ENCODE assay signal across 15 mouse cellular contexts in genomic region chr12:84847882-84848281, GRCm38 (mm10). TPM values are rescaled to one million over a fixed set of nuclear protein-coding genes. Genes with fewer than 3 reads are reported as not detected.
A peak's percentile ranks its signal among the peaks of the same experiment; 100 is the strongest.
DNase-seq lines count a peak whose midpoint lies in the region; ATAC-seq and TF ChIP-seq lines count a peak whose summit lies in the region.
"Had no signal": no experiment of that assay in that cellular context is flagged by ENCODE, and none has a peak within 500 bp of the region (broad histone marks: within the 10 kb centered on the region; RNA-seq: fewer than 3 reads in every experiment).

No protein-coding gene starts in this region.

- no peak for TF ChIP-seq RAD21 in CH12.LX (IDR thresholded peaks at IDR 0.05; ENCODE audit: low read depth, low read length)

- H3K9me3 ChIP-seq in kidney, embryonic 14.5 days (ENCODE audit: control insufficient read depth, low read length) = no peaks in the 10 kb centered on the region
- H3K9me3 ChIP-seq in CH12.LX (replicated peaks; ENCODE audit: low read length) = no peaks in the 10 kb centered on the region
- no peaks in the 10 kb centered on the region for H3K9me3 ChIP-seq in liver, embryonic 12.5 days (replicated peaks)
- H3K9me3 ChIP-seq: heart, embryonic 13.5 days had no signal

- H3K9ac ChIP-seq in kidney, embryonic 14.5 days (ENCODE audit: low read depth, low read length) = no peak overlapping the region
- peak overlapping the region; percentile 7; the same call in 1 of the 2 replicates for H3K9ac ChIP-seq in CH12.LX (ENCODE audit: insufficient read depth, low read depth)
- H3K9ac ChIP-seq in liver, embryonic 12.5 days = peak overlapping the region; percentile 32
- H3K9ac ChIP-seq: heart, embryonic 13.5 days; hindbrain, embryonic 14.5 days had no signal

- H3K4me3 ChIP-seq in kidney, embryonic 14.5 days (ENCODE audit: low read length) = no peak overlapping the region
- H3K4me3 ChIP-seq in CH12.LX (replicated peaks in 1 of 3; ENCODE audit: low read depth in 2 of 3, low read length in 2 of 3, poor library complexity in 1 of 3) = no peak overlapping the region
- H3K4me3 ChIP-seq in liver, embryonic 12.5 days = no peak overlapping the region
- no peak overlapping the region for H3K4me3 ChIP-seq in left cerebral cortex, adult 2 months
- H3K4me3 ChIP-seq: heart, embryonic 13.5 days had no signal

- TF ChIP-seq CTCF in CH12.LX (conservative IDR thresholded peaks at IDR 0.05 in 1 of 2, IDR thresholded peaks at IDR 0.05 in 1 of 2; ENCODE audit: low read depth in 2 of 2, low read length in 2 of 2) = no peak
- no peak for TF ChIP-seq CTCF in left cerebral cortex, adult 2 months (IDR thresholded peaks at IDR 0.05)

- in situ Hi-C loops in CH12.LX (cut with MboI; ENCODE audit: low pct_ligation_motif_present, low pct_unique_long_range_greater_than_20kb, low sequenced_read_pairs) = loop anchor here (5.0 kb wide), 1 partner anchor 41 kb away; no protein-coding TSS in a partner anchor

- WGBS in kidney, embryonic 14.5 days = 13% methylated on average over 6 of the region's 6 CpGs
- 36% methylated on average over 6 of the region's 6 CpGs for WGBS in liver, embryonic 12.5 days (ENCODE audit: insufficient replicate concordance)

- H3K4me2 ChIP-seq in kidney, embryonic 14.5 days (replicated peaks; ENCODE audit: low read depth, low read length) = no peak overlapping the region; the same call in 1 of the 2 replicates
- H3K4me2 ChIP-seq in CH12.LX (ENCODE audit: insufficient read depth, low read depth, poor library complexity, severe bottlenecking) = peak overlapping the region; percentile 70
- peak overlapping the region; percentile 34 for H3K4me2 ChIP-seq in liver, embryonic 12.5 days
- H3K4me2 ChIP-seq: heart, embryonic 13.5 days; hindbrain, embryonic 14.5 days had no signal

- no peaks in the 10 kb centered on the region for H3K79me2 ChIP-seq in CH12.LX (replicated peaks; ENCODE audit: control insufficient read depth, extremely low read depth, insufficient read depth, poor library complexity, severe bottlenecking)

- intact Hi-C loops in left cerebral cortex, adult 2 months (cut with DNase I) = no loop called here

- TF ChIP-seq EP300 in CH12.LX (IDR thresholded peaks at IDR 0.05; ENCODE audit: low read length) = no peak

- dilution Hi-C loops in CH12.LX (cut with MboI; ENCODE audit: extremely low pct_ligation_motif_present, extremely low pct_unique_long_range_greater_than_20kb, low sequenced_read_pairs) = no loop called here

- peak overlapping the region; percentile 20; the same call in 1 of the 2 replicates for H3K27ac ChIP-seq in kidney, embryonic 14.5 days (ENCODE audit: low read depth, low read length)
- no peak overlapping the region; the same call in 1 of the 2 replicates for H3K27ac ChIP-seq in CH12.LX (ENCODE audit: insufficient read depth, low read depth)
- H3K27ac ChIP-seq in liver, embryonic 12.5 days = peak overlapping the region; percentile 34; the same call in 1 of the 2 replicates
- no peak overlapping the region for H3K27ac ChIP-seq in left cerebral cortex, adult 2 months
- H3K27ac ChIP-seq: heart, embryonic 13.5 days; hindbrain, embryonic 14.5 days had no signal

- no peak for DNase-seq in kidney, postnatal 25 days
- DNase-seq in CH12.LX (ENCODE audit: extremely low read depth) = no peak
- DNase-seq in spleen, postnatal 14 days (ENCODE audit: low spot score in 2 of 2) = no peak
- DNase-seq in left cerebral cortex, adult 2 months (ENCODE audit: extremely low spot score in 1 of 2, low spot score in 2 of 2) = no peak
- DNase-seq in cerebellum, postnatal 10 days = no peak
- DNase-seq: cerebellum, postnatal 25 days; retina, postnatal 1 day; thymus, postnatal 14 days had no signal

- peaks cover 3% of the 10 kb centered on the region; the same call in 1 of the 2 replicates for H3K27me3 ChIP-seq in kidney, embryonic 14.5 days (ENCODE audit: control insufficient read depth, insufficient read depth, low read length)
- no peaks in the 10 kb centered on the region for H3K27me3 ChIP-seq in CH12.LX (replicated peaks)
- H3K27me3 ChIP-seq in liver, embryonic 12.5 days (replicated peaks) = peaks cover 36% of the 10 kb centered on the region

- H3K36me3 ChIP-seq in kidney, embryonic 14.5 days (ENCODE audit: control insufficient read depth, insufficient read depth, low read length) = no peaks in the 10 kb centered on the region
- no peaks in the 10 kb centered on the region for H3K36me3 ChIP-seq in CH12.LX (replicated peaks in 1 of 2; ENCODE audit: control insufficient read depth in 1 of 2, insufficient read depth in 1 of 2, low read length in 1 of 2)
- H3K36me3 ChIP-seq in liver, embryonic 12.5 days = no peaks in the 10 kb centered on the region
- H3K36me3 ChIP-seq: heart, embryonic 13.5 days had no signal

- H3K4me1 ChIP-seq in kidney, embryonic 14.5 days (ENCODE audit: control insufficient read depth, insufficient read depth, low read length) = peaks cover 36% of the 10 kb centered on the region
- peaks cover 28 to 69% of the 10 kb centered on the region in 2 experiments for H3K4me1 ChIP-seq in CH12.LX (ENCODE audit: control insufficient read depth in 1 of 2, insufficient read depth in 2 of 2)
- peaks cover 56% of the 10 kb centered on the region for H3K4me1 ChIP-seq in liver, embryonic 12.5 days

- peak; percentile 45 for ATAC-seq in kidney, embryonic 14.5 days (ENCODE audit: low FRiP score, low TSS enrichment)
- 0 out of 4 replicates have a peak, but pooled peaks have one; percentile 5 to 8 for ATAC-seq in hematopoietic stem cell, adult 5-6 weeks (replicated peaks in 1 of 2; ENCODE audit: insufficient read depth in 1 of 2, low FRiP score in 2 of 2, low TSS enrichment in 1 of 2, low read depth in 1 of 2, poor library complexity in 2 of 2, severe bottlenecking in 2 of 2)
- ATAC-seq in liver, embryonic 12.5 days = peak; percentile 85
- ATAC-seq: CD4-positive, CD25-positive, alpha-beta regulatory T cell, adult 4 months had no signal

- no peak for TF ChIP-seq POLR2A in CH12.LX (IDR thresholded peaks at IDR 0.05; ENCODE audit: low read depth, low read length)

TF ChIP-seq in CH12.LX, 34 proteins besides CTCF, POLR2A, EP300 and RAD21:
- TF ChIP-seq MAFK (IDR thresholded peaks at IDR 0.05; ENCODE audit: insufficient replicate concordance, low read length) (no peak), SMC3 (IDR thresholded peaks at IDR 0.05; ENCODE audit: low read depth, low read length) (no peak), JUN (IDR thresholded peaks at IDR 0.05; ENCODE audit: insufficient read depth, low read depth, low read length) (no peak), KAT2A (IDR thresholded peaks at IDR 0.05; ENCODE audit: insufficient replicate concordance, low read length) (no peak), NELFE (IDR thresholded peaks at IDR 0.05; ENCODE audit: low read depth, low read length) (no peak), MAX (IDR thresholded peaks at IDR 0.05; ENCODE audit: low read length) (no peak), ETS1 (conservative IDR thresholded peaks at IDR 0.05; ENCODE audit: low read depth, low read length) (no peak), TBP (conservative IDR thresholded peaks at IDR 0.05; ENCODE audit: low read depth, low read length) (no peak)

RNA-seq across cellular contexts. Expression of gene Ltbp2, which starts 28.4 kb away (rescaled TPM):
- polyA plus RNA-seq in kidney, embryonic 14.5 days (2014; fragmentation: Nextera tagmentation; extraction: Ambion mirVana) = 0.08 TPM in 1 of 2 replicates, not detected in the other
- under 0.01 and 0.25 TPM in 2 replicates for total RNA-seq in CH12.LX (2012; rRNA removed)
- total RNA-seq in CH12.LX (2014; rRNA removed) = 0.19 TPM in 1 of 2 replicates, not detected in the other
- polyA plus RNA-seq in CH12.LX (2012; ENCODE audit: insufficient read length, low read depth) = 0.61 and 0.97 TPM in 2 replicates
- total RNA-seq in hematopoietic stem cell, adult 5-6 weeks (2017) = 0.25 TPM in 1 of 2 replicates, not detected in the other
- polyA plus RNA-seq in liver, embryonic 12.5 days (2016; fragmentation: Nextera tagmentation; extraction: Ambion mirVana) = 0.39 and 0.42 TPM in 2 replicates
- under 1 TPM; 0.45 to 0.94 TPM for total RNA-seq in left cerebral cortex, adult 2 months (2021)
- total RNA-seq: megakaryocyte-erythroid progenitor cell, adult 5-6 weeks had no signal
- polyA plus RNA-seq: CD4-positive, CD25-positive, alpha-beta regulatory T cell, adult 4 months had no signal

Comparison
In these comparisons a context has a peak if more than half of its experiments do, and no peak if none do; other contexts are left out.
1. ATAC-seq: peak in every context shown above with its lines; median percentile 85 in liver, embryonic 12.5 days; 45 in kidney, embryonic 14.5 days; 6 in hematopoietic stem cell, adult 5-6 weeks.
2. H3K27ac ChIP-seq: peak in kidney, embryonic 14.5 days (single experiment) and liver, embryonic 12.5 days (single experiment); none in CH12.LX (single experiment) and left cerebral cortex, adult 2 months (single experiment).